Mouse (Mus musculus) small intestine, adult 2 months (tissue): ENCODE measurements around the gene Ogfod1. TPM values are rescaled to one million over a fixed set of nuclear protein-coding genes. Genes with fewer than 3 reads are reported as not detected.

Experiments
- H3K27ac ChIP-seq: fragments of 200-500 bp; 2 replicates; pipeline ENCODE4 v1.5.1; 2012; ENCODE audit warnings: low read depth, low read length, control low read depth, inconsistent platforms; ENCODE audit not compliant: insufficient read depth
- H3K27me3 ChIP-seq: fragments of 200-500 bp; 2 replicates; pipeline ENCODE4 v1.6.1; 2012; ENCODE audit warnings: mild to moderate bottlenecking, moderate library complexity, low read length, inconsistent platforms; ENCODE audit not compliant: control insufficient read depth, insufficient read depth
- H3K36me3 ChIP-seq: fragments of 200-500 bp; 2 replicates; pipeline ENCODE4 v1.6.1; 2012; ENCODE audit warnings: mild to moderate bottlenecking, low read length, control low read depth, inconsistent platforms; ENCODE audit not compliant: control insufficient read depth, insufficient read depth
- H3K4me1 ChIP-seq: fragments of 200-500 bp; 2 replicates; pipeline ENCODE4 v1.6.1; 2012; ENCODE audit warnings: low read length, inconsistent platforms, mixed read lengths; ENCODE audit not compliant: control insufficient read depth, insufficient read depth, insufficient read length
- H3K4me3 ChIP-seq: fragments of 200-500 bp; 2 replicates; pipeline ENCODE4 v1.5.1; 2012; ENCODE audit warnings: low read depth, mild to moderate bottlenecking, control low read depth, inconsistent platforms, low read length, moderate library complexity
- CTCF ChIP-seq: fragments of 200-500 bp; IDR thresholded peaks from 2 replicates; pipeline ENCODE4 v1.5.1; 2012; ENCODE audit warnings: low read depth, mild to moderate bottlenecking, control low read depth, inconsistent platforms, low read length, moderate library complexity, mixed read lengths; ENCODE audit not compliant: insufficient replicate concordance, insufficient read length; ENCODE audit errors: extremely low read depth
- POLR2A ChIP-seq: fragments of 200-500 bp; IDR thresholded peaks from 2 replicates; pipeline ENCODE4 v1.6.1; 2012; ENCODE audit warnings: low read depth, mild to moderate bottlenecking, control low read depth, inconsistent platforms, low read length, moderate library complexity
- WGBS: fragments of 180-500 bp; shearing (Covaris S2); methylation state at CpG from one replicate; pipeline ENCODE4 v1.1.7; 2018; 5-methylcytosine and 5-hydroxymethylcytosine counted together
- polyA plus RNA-seq: library from polyadenylated mRNA; depleted of rRNA; stranded (reverse); fragments of >200 nt; gene quantifications from 2 replicates; pipeline ENCODE4 v1.2.3, GENCODE M21; 2012

Gene Ogfod1
- polyA plus RNA-seq, 1 experiment: 2.8 TPM

GRCm38 (mm10) chr8:94037806-94038205 lies 808 bp downstream of the Ogfod1 start:
- no peaks in the 10 kb centered on the region for H3K27me3 ChIP-seq
- TF ChIP-seq POLR2A (no peak), CTCF (no peak)
- peaks cover 6% of the 10 kb centered on the region; the same call in 1 of the 2 replicates for H3K4me1 ChIP-seq
- peak overlapping the region; percentile 90 for H3K4me3 ChIP-seq
- WGBS: 2% methylated on average over 15 of the region's 15 CpGs
- H3K36me3 ChIP-seq: peaks cover 1% of the 10 kb centered on the region; the same call in 1 of the 2 replicates
- peak overlapping the region; percentile 17; the same call in 1 of the 2 replicates for H3K27ac ChIP-seq

- no peak for TF ChIP-seq POLR2A
- TF ChIP-seq CTCF: no peak
- Histone ChIP-seq H3K36me3 (peaks cover 12% of the 10 kb centered on the region), H3K27me3 (no peaks in the 10 kb centered on the region), H3K4me1 (peaks cover under 1% of the 10 kb centered on the region; the same call in 1 of the 2 replicates), H3K27ac (no peak overlapping the region), H3K4me3 (no peak overlapping the region)
- WGBS: 75% methylated on average over 2 of the region's 2 CpGs
Measured at GRCm38 (mm10) chr8:94047845-94048244, 10.8 kb downstream of the Ogfod1 start.

GRCm38 (mm10) chr8:94052696-94053095 lies 15.7 kb downstream of the Ogfod1 start:
- TF ChIP-seq POLR2A (no peak), CTCF (no peak)
- 90% methylated on average over 12 of the region's 12 CpGs for WGBS
- Histone ChIP-seq H3K36me3 (peaks cover 33% of the 10 kb centered on the region), H3K27ac (no peak overlapping the region), H3K27me3 (no peaks in the 10 kb centered on the region), H3K4me1 (no peaks in the 10 kb centered on the region), H3K4me3 (no peak overlapping the region)

GRCm38 (mm10) chr8:94057157-94057854 lies 20.3 kb downstream of the Ogfod1 start:
- TF ChIP-seq CTCF (peak; percentile 11; the same call in 1 of the 2 replicates), POLR2A (no peak)
- 70% methylated on average over 6 of the region's 6 CpGs for WGBS
- H3K27ac ChIP-seq: no peak overlapping the region
- H3K4me3 ChIP-seq: no peak overlapping the region
- H3K27me3 ChIP-seq: no peaks in the 10 kb centered on the region
- no peaks in the 10 kb centered on the region for H3K4me1 ChIP-seq
- H3K36me3 ChIP-seq: peaks cover 43% of the 10 kb centered on the region

- H3K36me3 ChIP-seq: peaks cover 36% of the 10 kb centered on the region
- H3K4me1 ChIP-seq: no peaks in the 10 kb centered on the region
- no peak for TF ChIP-seq POLR2A
- TF ChIP-seq CTCF: no peak
- H3K27me3 ChIP-seq: no peaks in the 10 kb centered on the region
- no peak overlapping the region for H3K4me3 ChIP-seq
- H3K27ac ChIP-seq: no peak overlapping the region
- WGBS: 92% methylated on average over 11 of the region's 11 CpGs
Measured at GRCm38 (mm10) chr8:94066121-94066863, 29.3 kb downstream of the Ogfod1 start.

GRCm38 (mm10) chr8:94068793-94069192 lies 31.8 kb downstream of the Ogfod1 start:
- Histone ChIP-seq H3K36me3 (peaks cover 21% of the 10 kb centered on the region), H3K27ac (no peak overlapping the region), H3K27me3 (no peaks in the 10 kb centered on the region), H3K4me3 (no peak overlapping the region), H3K4me1 (no peaks in the 10 kb centered on the region)
- TF ChIP-seq POLR2A: no peak
- TF ChIP-seq CTCF: no peak
- 91% methylated on average over 7 of the region's 7 CpGs for WGBS

- TF ChIP-seq POLR2A: no peak
- TF ChIP-seq CTCF: no peak
- Histone ChIP-seq H3K4me3 (no peak overlapping the region), H3K27ac (no peak overlapping the region), H3K4me1 (no peaks in the 10 kb centered on the region), H3K36me3 (no peaks in the 10 kb centered on the region; the same call in 1 of the 2 replicates), H3K27me3 (no peaks in the 10 kb centered on the region)
- 85% methylated on average over 12 of the region's 12 CpGs for WGBS
Measured at GRCm38 (mm10) chr8:94076461-94077192, 39.6 kb downstream of the Ogfod1 start.
